Mouse (Mus musculus) liver, postnatal 0 days (tissue): Measurements from ENCODE around the gene Vwa2.

ENCODE experiments used
- CTCF ChIP-seq: sonication (generic); IDR thresholded peaks from 2 replicates; pipeline ENCODE4 v1.5.1; 2016; ENCODE audit warnings: antibody characterized with exemption, low read depth
- EP300 ChIP-seq: IDR thresholded peaks from 2 replicates; pipeline ENCODE4 v1.6.1; 2016; ENCODE audit warnings: antibody characterized with exemption, low read depth, mild to moderate bottlenecking

DNA sequence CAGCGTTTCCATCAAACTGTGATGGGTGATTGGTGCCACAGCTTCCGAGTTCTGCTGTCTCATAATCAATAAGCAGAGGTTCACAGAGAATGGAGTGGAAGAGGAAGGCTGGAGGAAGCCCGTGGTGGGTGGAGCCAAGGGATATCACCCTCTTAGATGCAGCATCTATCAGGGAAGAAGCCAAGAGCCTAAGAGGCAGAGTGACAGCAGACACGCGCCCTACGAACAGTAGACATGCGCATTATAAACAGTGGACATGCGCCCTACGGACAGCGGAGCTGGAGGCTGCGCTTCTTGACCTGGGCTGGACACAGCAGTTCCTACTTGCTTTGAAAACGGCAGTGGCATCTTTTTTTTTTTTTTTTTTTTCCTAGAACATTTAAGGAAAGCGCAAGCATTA, 80.8 kb downstream of the Vwa2 start:
- no peak for TF ChIP-seq CTCF
- no peak for TF ChIP-seq EP300
